Mouse (Mus musculus): ENCODE data around the gene 2010111I01Rik.

The 2010111I01Rik gene

GRCm38 (mm10) chr13:63258167-63258582, 293.5 kb downstream of the 2010111I01Rik start:
- peak; percentile 88 for DNase-seq (ENCODE audit: low read depth, low spot score)

- DNase-seq (ENCODE audit: low read depth, low spot score): no peak
These were observed 294.0 kb downstream of the 2010111I01Rik start for GRCm38 (mm10) chr13:63258671-63259070.

GRCm38 (mm10) chr13:63260133-63260532, 295.4 kb downstream of the 2010111I01Rik start:
- DNase-seq (ENCODE audit: low read depth, low spot score): no peak

- peak; percentile 81 for DNase-seq (ENCODE audit: low read depth, low spot score)
These were observed 296.3 kb downstream of the 2010111I01Rik start for GRCm38 (mm10) chr13:63260753-63261631.

- DNase-seq (ENCODE audit: low read depth, low spot score): no peak
These were observed 297.0 kb downstream of the 2010111I01Rik start for GRCm38 (mm10) chr13:63261676-63262075.

GRCm38 (mm10) chr13:63262168-63262957, 297.7 kb downstream of the 2010111I01Rik start:
- DNase-seq (ENCODE audit: low read depth, low spot score): peak; percentile 65

- no peak for DNase-seq (ENCODE audit: low read depth, low spot score)
These were observed 303.7 kb downstream of the 2010111I01Rik start for GRCm38 (mm10) chr13:63268371-63268770.

- DNase-seq (ENCODE audit: low read depth, low spot score): no peak
These were observed 304.1 kb downstream of the 2010111I01Rik start for GRCm38 (mm10) chr13:63268776-63269175.

- no peak for DNase-seq (ENCODE audit: low read depth, low spot score)
These were observed 305.5 kb downstream of the 2010111I01Rik start for GRCm38 (mm10) chr13:63270191-63270590.

- no peak for DNase-seq (ENCODE audit: low read depth, low spot score)
These were observed 307.4 kb downstream of the 2010111I01Rik start for GRCm38 (mm10) chr13:63272017-63272601.

- no peak for DNase-seq (ENCODE audit: low read depth, low spot score)
These were observed 308.0 kb downstream of the 2010111I01Rik start for GRCm38 (mm10) chr13:63272602-63273229.

- DNase-seq (ENCODE audit: low read depth, low spot score): no peak
These were observed 309.2 kb downstream of the 2010111I01Rik start for GRCm38 (mm10) chr13:63273859-63274258.

GRCm38 (mm10) chr13:63274488-63275166, 309.9 kb downstream of the 2010111I01Rik start:
- DNase-seq (ENCODE audit: low read depth, low spot score): no peak

- DNase-seq (ENCODE audit: low read depth, low spot score): no peak
These were observed 311.7 kb downstream of the 2010111I01Rik start for GRCm38 (mm10) chr13:63276389-63276788.

- DNase-seq (ENCODE audit: low read depth, low spot score): no peak
These were observed 312.6 kb downstream of the 2010111I01Rik start for GRCm38 (mm10) chr13:63277316-63277715.

- DNase-seq (ENCODE audit: low read depth, low spot score): no peak
These were observed 313.5 kb downstream of the 2010111I01Rik start for GRCm38 (mm10) chr13:63278141-63278631.

- DNase-seq (ENCODE audit: low read depth, low spot score): peak; percentile 68
These were observed 314.2 kb downstream of the 2010111I01Rik start for GRCm38 (mm10) chr13:63278796-63279475.

GRCm38 (mm10) chr13:63279807-63280206, 315.1 kb downstream of the 2010111I01Rik start:
- no peak for DNase-seq (ENCODE audit: low read depth, low spot score)

- DNase-seq (ENCODE audit: low read depth, low spot score): no peak
These were observed 315.7 kb downstream of the 2010111I01Rik start for GRCm38 (mm10) chr13:63280344-63280743.

GRCm38 (mm10) chr13:63281206-63281605, 316.5 kb downstream of the 2010111I01Rik start:
- DNase-seq (ENCODE audit: low read depth, low spot score): no peak

Measured in brain, adult 2 months (tissue).